Mouse (Mus musculus) lung, postnatal 10 days (tissue): ENCODE data around the gene Ak5.

Source experiments
- DNase-seq: peaks from one replicate; pipeline ENCODE4 v3.0.0; 2021

The Ak5 gene

DNA sequence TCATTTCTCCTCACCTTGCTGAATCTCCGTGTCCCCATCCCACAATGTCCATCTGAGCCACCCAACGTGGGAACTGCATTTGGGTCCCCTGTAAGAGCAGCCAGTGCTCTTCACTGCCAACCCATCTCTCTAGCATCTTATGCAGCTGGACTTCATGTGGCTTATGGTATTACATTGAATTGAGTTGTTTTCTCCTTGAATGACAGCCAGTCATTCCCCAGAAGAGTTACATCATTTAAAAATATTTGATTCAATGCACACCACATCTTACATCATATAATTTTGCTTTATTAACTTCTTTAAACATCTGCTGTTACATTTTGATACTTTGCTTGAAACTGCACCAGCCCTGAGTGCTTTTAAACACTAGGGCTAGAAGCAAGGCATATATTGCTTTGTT lies 106.5 kb downstream of the Ak5 start:
- no peak for DNase-seq

GRCm38 (mm10) chr3:152559295-152559694 lies 108.9 kb downstream of the Ak5 start:
- DNase-seq, result no peak

DNA sequence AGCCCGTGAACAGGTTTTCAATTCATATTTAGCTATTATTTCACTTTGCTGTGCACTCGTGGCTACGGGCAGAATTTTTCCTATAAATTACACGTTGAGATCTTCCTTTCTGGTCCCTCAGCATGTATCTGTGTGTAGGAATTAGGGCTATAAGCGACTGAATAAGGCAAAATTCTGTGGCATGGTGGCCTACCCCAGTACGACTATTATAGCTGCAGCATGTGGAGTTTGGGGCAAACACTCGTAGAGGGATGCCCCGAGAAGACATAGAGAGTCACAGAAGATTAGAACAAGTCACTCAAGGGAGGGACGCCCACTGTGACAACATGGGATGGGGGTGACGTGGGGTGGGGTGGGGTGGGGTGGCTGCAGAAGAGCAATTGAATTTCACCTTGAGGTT lies 110.1 kb downstream of the Ak5 start:
- no peak for DNase-seq

- DNase-seq, result peak; percentile 50
Measured at GRCm38 (mm10) chr3:152557659-152558058, 110.5 kb downstream of the Ak5 start.

GRCm38 (mm10) chr3:152556919-152557318 lies 111.2 kb downstream of the Ak5 start:
- no peak for DNase-seq

- DNase-seq, result peak; percentile 26
Measured at GRCm38 (mm10) chr3:152556435-152556834, 111.7 kb downstream of the Ak5 start.

GRCm38 (mm10) chr3:152555216-152555615 lies 112.9 kb downstream of the Ak5 start:
- no peak for DNase-seq

- DNase-seq, result no peak
Measured at GRCm38 (mm10) chr3:152554366-152554765, 113.8 kb downstream of the Ak5 start.

- no peak for DNase-seq
Measured at GRCm38 (mm10) chr3:152552641-152553040, 115.5 kb downstream of the Ak5 start.

- no peak for DNase-seq
Measured at GRCm38 (mm10) chr3:152550528-152551115, 117.5 kb downstream of the Ak5 start.

DNA sequence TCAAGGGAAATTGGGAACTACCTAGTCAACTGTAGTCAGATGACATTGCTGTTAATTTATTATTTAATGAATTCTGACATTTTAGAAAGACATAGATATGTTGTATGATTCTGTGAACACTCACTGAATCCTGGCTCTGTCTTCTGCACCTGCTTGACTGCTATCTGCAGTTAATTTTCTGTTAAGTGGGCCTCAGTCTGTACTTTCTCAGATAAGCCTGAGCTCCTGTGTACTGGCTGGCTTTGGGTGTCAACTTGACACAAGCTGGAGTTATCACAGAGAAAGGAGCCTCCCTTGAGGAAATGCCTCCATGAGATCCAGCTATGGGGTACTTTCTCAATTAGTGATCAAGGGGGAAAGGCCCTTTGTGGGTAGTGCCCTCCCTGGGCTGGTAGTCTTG lies 118.1 kb downstream of the Ak5 start:
- DNase-seq, result no peak

GRCm38 (mm10) chr3:152544921-152545320 lies 123.2 kb downstream of the Ak5 start:
- DNase-seq, result peak; percentile 22

- DNase-seq, result no peak
Measured at GRCm38 (mm10) chr3:152542298-152542697, 125.9 kb downstream of the Ak5 start.

DNA sequence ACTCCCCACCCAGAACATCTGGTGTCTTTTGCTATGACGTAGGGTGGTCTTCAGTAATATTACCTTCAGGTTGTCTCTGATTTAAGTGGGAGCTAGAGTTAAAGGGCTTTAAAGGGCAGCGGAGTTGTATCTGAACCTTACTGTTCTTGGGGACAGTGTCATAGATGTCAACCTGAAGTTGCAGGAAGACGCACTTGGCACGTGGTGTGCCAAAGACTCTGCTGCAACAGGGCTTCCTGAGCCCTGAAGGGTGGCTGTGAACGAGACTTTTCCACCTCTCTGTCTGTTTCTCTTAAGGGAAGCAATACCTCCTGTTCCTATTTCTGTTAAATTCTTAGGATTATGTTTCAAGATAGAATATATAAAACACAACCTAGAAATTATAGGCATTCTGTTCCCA lies 137.8 kb downstream of the Ak5 start:
- DNase-seq, result no peak

DNA sequence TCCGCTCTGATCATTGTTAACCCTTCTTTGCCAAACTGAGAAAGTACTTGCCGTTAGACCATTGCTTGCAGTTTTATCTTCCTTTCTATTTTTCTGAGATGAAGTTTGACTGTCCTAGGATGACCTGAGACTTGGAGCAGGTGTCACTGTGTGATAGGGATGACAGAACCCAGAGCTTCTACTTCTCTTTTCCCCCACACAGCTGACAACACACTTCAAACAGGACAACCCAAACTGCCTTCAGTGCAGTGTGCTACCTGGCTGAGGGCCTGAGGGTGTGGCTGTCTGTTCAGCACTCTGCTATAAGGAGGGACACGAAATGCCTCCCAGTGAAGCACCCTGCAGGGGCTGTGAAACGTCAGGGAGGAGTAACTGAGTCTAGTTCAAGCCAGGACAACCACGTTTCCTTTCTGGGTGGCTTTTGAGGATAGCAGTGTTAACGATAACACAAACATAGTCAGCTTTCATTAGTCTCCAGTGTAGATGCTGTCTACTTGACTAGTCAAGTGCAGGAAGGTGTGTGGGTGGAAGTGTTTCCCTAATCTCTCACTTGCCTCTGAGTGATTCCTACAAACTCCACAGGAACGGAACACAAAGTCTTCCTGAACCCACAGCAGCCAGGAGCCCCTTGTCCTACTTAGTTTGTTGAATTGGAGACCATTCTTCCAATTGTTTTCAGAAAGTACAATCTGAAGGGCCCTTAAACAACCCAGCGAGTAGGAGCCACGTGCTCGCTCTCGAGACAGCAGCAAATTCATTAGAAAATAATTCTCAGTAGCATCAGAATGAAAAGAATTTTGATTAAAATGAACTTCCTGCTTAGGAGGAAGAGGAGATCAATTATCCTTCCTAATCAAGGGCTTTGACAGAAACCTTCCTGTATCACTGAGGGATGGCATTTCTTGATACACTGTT lies 138.8 kb downstream of the Ak5 start:
- DNase-seq, result no peak

- DNase-seq, result no peak
Measured at GRCm38 (mm10) chr3:152526721-152527120, 141.4 kb downstream of the Ak5 start.

GRCm38 (mm10) chr3:152523315-152523638 lies 144.9 kb downstream of the Ak5 start:
- no peak for DNase-seq

- DNase-seq, result no peak
Measured at GRCm38 (mm10) chr3:152522634-152523314, 145.4 kb downstream of the Ak5 start.

DNA sequence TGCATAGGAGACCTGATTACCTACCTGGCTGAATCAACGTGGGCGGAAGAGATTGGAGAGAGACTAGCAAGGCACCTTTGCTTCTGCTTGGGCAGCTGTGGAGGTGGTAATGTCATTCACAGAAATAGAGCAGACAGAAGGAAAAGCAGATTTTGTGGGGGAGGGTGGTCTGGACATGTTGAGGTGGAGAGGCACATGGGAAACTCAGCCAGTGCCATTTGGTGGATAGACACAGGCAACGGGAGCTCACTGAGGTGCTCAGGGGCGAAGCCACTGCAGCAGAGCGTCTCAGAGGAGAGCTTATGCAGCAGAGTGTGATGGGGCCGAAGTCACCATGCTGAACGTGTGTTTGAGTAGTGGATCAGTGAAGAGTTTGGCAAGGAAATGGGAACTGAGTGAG lies 147.1 kb downstream of the Ak5 start:
- DNase-seq, result no peak

- DNase-seq, result no peak
Measured at GRCm38 (mm10) chr3:152520074-152520473, 148.1 kb downstream of the Ak5 start.

DNA sequence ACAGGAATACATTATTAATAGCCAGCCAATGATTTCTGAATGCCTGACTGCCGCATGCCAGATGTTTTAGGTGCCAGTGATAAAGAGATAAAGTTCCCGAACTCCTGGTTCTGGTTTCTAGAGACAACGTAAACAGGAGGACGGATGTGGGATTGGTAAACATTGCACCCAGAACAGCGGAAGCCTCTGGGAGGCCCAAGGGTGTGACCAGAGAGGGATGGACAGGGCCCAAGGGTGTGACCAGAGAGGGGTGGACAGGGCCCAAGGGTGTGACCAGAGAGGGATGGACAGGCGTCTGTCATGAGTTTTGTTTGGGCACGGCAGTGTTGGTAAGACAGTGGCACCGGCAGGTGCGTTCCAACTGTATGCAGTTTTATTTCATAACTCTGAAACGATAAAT lies 148.6 kb downstream of the Ak5 start:
- DNase-seq, result no peak

DNA sequence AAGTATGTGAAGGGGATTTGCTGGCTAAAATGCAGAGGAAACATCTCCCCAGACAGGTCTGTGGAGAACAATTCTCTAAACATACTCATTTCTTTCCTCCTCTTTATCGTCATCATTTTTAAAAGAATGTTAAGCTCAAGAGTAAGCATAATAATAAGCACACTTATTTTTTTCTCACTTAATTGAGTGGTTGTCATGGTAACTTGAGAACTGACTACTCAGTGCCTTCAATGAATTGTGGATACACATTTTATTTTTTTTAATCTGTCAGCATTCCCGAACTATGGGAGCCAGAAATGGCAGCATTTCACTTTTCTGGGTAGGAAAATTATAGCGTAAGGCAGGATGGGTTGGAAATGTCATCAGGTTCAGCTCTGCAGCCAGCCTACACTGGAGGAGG lies 151.6 kb downstream of the Ak5 start:
- DNase-seq, result no peak

DNA sequence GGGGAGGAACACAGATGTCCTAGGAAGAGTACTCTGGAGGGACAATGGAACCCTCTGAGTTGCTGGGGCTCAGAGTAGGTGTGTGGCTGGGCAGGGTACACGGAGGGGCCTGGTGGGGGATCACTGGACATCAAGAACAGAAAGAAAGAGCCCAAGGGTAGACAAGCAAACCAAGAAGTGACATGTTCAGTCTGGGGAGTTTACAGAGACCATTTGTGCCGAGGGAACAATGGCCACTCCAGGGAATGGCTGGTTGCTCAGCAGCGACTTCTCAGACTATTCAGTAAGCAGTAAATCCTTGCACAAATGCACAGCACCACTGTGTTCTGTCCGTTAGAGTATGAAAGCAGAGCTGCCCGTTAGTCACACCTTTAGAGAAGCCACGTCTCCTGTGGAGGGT lies 152.2 kb downstream of the Ak5 start:
- no peak for DNase-seq

GRCm38 (mm10) chr3:152512517-152512916 lies 155.6 kb downstream of the Ak5 start:
- DNase-seq, result peak; percentile 60
